Mouse (Mus musculus) layer of hippocampus, adult 2 months (tissue): Measurements from ENCODE around the gene Fbln5. TPM values are rescaled to one million over a fixed set of nuclear protein-coding genes. Genes with fewer than 3 reads are reported as not detected.
A peak's percentile ranks its signal among the peaks of the same experiment; 100 is the strongest.

Experiments used
- DNase-seq, 2 experiments: peaks; one replicate each; pipeline ENCODE4 v3.0.0; 2022; ENCODE audit warnings: low spot score in 2 of 2
- H3K27ac ChIP-seq: fragments of 200-600 bp; 2 replicates; pipeline ENCODE4 v1.8.1; 2022
- H3K4me3 ChIP-seq: fragments of 200-600 bp; 2 replicates; pipeline ENCODE4 v1.8.1; 2022; ENCODE audit warnings: mild to moderate bottlenecking
- CTCF ChIP-seq: fragments of 200-600 bp; conservative IDR thresholded peaks from 2 replicates; pipeline ENCODE4 v1.8.1; 2022; ENCODE audit warnings: antibody characterized with exemption, mild to moderate bottlenecking, moderate library complexity
- total RNA-seq, 2 experiments: library from RNA; stranded (reverse); gene quantifications; 2 replicates each; pipeline ENCODE4 v1.2.3; 2021

Gene Fbln5
- total RNA-seq, 2 experiments from 2014 or later, result 3.6 to 4.9 TPM

- no peak for TF ChIP-seq CTCF
- DNase-seq, result peak in 1 of 2 experiments; percentile 20
- Histone ChIP-seq H3K4me3 (peak within 1 kb of the TSS; percentile 64), H3K27ac (no peak within 1 kb of the TSS)
These were observed 100.7 kb downstream of the Fbln5 start, which contains the start of gene Tc2n for GRCm38 (mm10) chr12:101718054-101718754. TSS of gene Tc2n (minus strand) at chr12:101718523.

GRCm38 (mm10) chr12:101699176-101699575 is 119.7 kb downstream of the Fbln5 start:
- TF ChIP-seq CTCF, result no peak
- Histone ChIP-seq H3K27ac (no peak overlapping the region), H3K4me3 (no peak overlapping the region)
- DNase-seq, result no peak

Other genes with a start within 250 kb of the Fbln5 start
- gene Tc2n, start 100.5 kb downstream of the Fbln5 start, total RNA-seq, result under 1 TPM; 0.26 to 0.42 TPM
- gene Trip11, start 94.2 kb upstream of the Fbln5 start, total RNA-seq, result 10 to 100 TPM; 31.8 to 32.9 TPM
- 10 to 100 TPM; 20.2 to 23.4 TPM for gene Atxn3, start 139.2 kb upstream of the Fbln5 start, total RNA-seq
- gene Cpsf2, start 156.9 kb upstream of the Fbln5 start, total RNA-seq, result 10 to 100 TPM; 26.3 to 27.4 TPM